Mouse (Mus musculus) adrenal gland, postnatal 25 days (tissue): Measurements from ENCODE around the gene Syne1. TPM values are rescaled to one million over a fixed set of nuclear protein-coding genes. Genes with fewer than 3 reads are reported as not detected.
A peak's percentile ranks its signal among the peaks of the same experiment; 100 is the strongest.

ENCODE experiments used
- DNase-seq: peaks from one replicate; pipeline ENCODE4 v3.0.0; 2021; ENCODE audit warnings: mixed read lengths
- total RNA-seq: library from RNA; stranded (reverse); gene quantifications from 2 replicates; pipeline ENCODE4 v1.2.3, GENCODE M21; 2021

The Syne1 gene
- total RNA-seq, 1 experiment from 2014 or later = 21.7 TPM

DNA sequence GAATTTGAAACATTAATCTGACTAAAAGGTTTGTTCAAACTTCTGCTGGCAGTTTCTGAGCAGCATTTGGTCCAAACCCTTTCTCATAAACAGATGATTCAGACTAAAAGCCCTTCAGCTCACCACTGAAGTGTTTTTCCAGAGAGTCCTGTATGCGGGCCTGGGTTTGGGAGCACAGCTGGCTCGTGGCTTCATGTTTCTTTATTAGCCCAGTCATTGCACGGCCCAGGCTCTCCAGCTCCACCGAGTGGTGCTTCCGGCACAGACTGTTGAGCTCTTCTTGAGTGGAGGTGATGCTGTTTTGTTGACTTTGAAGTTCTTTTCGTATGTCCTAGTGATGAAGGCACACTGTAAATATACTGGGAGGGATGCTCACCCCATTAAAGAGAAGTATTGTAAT is 245.7 kb downstream of the Syne1 start:
- no peak for DNase-seq

DNA sequence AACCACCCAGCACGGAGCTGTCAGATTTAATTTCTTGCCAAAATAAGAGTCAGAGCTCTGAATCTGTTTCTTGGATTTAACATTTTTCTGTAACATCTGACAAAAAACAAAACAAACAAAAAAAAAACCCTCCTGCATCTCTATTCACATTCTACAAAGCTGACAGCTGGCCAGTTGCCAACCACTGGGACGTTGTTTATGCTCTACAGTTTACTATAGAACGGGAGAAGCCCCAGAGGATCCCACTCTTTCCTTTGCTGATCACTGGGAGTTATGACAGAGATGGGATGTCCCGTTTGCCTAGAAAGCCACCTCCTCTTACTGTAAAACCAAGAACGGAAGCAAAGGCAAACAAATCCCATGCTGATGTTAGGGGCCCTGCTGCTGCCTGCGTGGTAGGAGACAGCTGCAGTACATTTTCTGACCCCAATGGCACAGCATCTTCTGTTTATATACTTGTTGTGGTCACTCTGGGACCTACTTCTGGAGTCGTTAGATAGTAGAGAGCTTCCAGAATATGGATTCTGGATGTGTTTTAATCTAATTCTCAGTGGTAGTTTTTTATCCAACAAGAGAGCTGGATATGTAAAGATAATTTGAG is 255.9 kb downstream of the Syne1 start:
- peak; percentile 12 for DNase-seq

DNA sequence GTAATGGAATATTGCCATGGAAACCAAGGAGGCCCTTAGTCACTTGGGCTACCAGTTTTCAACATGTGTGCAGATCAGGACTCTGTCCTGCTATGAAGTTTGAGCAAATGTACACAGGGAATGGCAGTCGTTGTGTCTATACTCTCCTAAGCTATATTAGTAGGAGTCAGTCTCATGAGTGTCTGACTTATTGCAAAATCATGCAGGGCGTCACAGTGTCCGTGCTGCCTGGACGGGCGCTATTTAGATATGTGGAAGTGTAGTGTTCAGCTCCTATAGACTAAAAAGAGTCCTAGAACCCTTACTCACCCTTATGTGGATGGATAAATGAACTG is 261.7 kb downstream of the Syne1 start:
- DNase-seq = no peak

DNA sequence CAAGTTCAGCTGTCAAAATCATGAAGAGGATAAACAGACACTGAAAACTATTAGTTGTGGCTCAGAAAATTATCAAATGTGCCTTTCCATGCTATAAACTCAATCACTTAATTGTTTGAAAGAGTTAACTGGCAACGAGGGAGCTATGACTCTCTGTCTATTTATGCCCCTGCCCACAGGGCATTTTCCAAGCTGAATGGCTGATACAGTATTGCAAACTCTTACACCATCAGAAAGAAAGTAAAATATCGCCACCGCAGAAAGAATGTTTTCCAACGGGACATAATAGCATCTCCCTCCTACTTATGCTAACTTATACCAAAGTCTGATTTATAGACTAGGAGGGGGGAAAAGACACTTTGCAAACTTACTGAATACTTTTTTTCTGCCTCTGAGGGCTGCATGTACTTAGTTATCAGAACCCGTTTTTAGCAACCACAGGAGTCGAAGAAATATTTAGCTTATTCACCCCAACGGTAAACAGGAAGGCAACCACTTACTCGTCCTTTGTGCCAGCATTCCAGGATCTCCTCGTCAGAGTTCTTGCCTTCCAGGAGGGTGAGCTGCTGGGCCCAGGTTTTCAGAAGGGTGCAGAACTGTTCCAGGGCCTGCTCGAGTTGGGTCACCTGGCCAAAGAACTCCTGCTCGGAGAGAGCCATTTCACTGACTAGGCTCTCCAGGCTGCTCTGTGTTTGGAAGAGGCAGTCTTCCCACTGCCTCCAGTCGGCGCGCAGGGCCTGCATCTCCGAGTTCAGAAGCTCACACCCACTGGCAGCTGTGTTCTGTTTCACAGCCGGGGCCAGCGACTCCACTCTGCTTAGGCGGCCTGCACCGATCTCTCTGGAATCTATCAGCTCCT is 262.3 kb downstream of the Syne1 start:
- peak; percentile 26 for DNase-seq

DNA sequence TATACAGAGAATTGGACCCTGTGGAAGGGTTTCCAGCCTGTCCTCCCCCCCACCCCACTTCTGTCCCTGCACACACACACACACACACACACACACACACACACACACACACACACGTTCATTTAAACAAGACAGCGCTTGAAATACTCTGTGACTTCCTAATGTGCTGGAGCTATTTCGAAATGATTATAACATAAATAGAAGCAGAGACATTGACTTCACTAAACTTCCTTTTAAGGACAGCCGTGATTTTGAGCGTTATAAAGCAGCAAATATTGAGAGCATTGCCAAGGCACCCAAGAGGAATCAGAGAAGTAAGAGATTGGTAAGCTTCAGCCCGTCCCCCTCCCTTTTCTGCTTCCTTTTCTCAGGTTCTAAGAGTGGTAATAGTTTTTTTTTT is 263.0 kb downstream of the Syne1 start:
- no peak for DNase-seq

DNA sequence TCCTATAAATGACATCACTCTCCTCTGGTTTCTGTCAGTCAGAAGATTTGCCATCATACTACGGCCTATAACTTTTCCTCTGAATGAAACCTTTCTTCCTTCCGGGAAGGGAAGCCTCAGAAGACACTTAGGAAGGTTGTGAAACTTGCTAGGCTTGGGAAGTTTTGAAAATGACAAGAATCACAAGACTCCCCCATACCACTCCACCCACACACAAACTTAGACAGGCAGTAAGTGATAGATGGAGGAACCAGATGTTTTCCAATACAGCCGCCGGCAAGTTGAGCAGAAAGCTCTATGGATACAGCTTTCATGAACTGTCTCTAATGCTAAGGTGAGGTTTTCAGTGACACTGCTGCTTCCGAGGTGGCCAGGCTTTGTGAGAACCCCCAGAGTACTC is 275.5 kb downstream of the Syne1 start:
- no peak for DNase-seq

DNA sequence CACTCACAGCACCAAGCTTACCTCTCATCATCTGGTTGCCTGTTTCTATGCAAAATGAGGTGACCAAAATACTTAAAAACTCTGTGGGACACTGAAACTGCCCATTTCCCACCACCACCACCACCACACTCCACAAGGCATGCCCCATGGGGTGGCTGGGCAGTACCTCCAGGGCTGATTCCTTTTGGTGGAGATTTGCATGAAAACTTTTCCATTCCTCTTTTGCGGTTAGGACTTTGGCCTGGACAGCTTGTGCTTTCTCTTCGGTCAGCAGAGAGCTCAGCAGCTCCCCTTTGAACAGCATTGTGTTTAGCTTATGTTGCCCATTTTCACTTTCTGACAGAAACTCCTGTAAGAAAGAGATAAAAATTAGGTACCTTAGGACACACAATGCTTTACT is 280.6 kb downstream of the Syne1 start:
- DNase-seq = no peak

DNA sequence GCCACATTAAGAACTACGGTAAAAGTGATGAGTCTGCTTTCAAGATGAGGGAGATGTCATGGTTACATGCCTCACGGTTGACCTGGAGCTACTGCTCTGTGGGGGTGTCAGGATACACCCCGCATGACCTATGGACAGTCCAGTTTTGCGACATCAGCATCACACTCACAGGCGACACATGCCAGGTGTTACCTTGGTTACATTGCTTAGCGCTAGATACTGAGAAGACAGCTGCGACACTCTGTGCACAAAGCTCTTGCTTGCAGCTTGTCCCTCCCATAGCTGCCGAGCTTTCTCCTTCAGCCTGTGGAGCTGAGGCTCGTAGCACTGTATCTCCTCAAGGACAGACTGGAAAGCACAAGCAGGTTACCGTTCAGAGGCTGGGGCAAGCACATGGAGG is 286.9 kb downstream of the Syne1 start:
- DNase-seq = peak; percentile 6

DNA sequence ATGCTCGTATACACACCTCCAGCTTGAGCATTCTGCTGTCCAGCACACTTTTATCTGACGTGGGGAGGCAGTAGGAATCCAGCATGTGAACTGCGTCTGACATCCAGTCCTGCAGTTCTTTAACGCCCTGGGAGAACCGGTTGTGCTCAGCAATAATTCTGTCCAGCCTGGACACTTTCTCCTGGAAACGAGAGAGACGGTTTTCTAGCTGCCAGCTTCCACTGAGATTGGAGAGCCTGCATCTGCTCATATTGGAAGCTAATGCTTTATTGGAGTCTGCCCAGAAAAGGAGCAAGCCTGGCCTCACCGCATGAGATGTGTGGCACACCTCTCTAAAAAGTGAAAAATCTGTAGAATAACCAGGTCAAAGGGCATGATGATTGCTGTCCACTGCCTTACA is 288.6 kb downstream of the Syne1 start:
- DNase-seq = no peak

DNA sequence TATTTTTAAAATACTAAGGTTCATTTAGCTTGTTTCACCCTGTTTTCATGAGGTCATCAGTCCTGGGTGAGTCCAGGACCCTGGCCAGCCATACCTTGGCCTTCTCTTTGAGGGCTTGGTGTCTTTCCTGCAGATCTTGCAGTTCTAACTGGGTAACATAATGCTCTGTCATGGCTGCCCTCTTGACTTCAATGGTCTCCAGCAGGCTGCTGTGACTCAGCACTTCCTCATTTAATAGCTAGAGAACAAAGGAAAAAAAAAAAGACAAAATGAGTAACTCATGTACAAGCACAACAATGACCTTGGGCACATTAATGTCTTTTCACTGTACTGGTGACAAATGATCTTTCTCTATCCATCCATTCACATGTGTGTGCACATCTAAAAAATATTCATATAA is 294.6 kb downstream of the Syne1 start:
- DNase-seq = no peak

DNA sequence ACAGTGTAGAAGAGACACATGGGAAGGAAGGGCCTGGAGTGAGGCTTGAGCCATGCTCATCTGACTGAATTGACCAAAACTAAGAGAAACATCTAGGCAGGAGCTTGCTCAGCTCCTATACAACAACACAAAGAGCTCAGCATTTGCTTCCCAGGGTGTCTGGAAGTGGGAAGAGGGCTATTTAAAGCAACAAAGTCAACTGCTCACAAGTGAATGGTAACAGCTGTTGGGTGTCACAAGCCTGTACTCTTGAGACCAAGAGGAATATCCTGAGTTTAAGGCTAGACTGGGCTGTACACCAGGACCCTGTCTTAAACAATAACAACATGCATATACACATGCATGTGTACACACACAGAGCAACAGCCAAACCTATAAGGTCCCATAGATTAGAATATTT is 297.5 kb downstream of the Syne1 start:
- DNase-seq = no peak

DNA sequence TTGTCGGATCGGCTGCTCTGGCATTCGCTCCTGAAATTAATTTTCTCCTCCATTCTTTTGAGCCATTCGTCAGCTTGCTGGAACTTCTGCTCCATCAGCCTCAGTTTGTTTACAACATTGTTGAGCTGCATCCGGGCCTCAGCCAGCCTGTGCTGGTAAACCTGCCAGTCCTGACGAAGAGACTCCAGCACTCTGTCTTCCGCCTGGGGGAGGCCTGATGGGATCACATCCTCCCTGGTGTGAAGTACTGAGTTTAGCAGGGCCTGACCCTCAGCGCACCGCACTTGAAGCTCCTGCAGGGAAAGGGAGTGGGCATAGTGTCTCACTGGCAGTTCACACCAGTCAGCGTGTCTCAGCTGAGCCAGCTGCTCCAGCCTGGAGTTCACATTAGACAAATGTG is 300.6 kb downstream of the Syne1 start:
- DNase-seq = no peak

DNA sequence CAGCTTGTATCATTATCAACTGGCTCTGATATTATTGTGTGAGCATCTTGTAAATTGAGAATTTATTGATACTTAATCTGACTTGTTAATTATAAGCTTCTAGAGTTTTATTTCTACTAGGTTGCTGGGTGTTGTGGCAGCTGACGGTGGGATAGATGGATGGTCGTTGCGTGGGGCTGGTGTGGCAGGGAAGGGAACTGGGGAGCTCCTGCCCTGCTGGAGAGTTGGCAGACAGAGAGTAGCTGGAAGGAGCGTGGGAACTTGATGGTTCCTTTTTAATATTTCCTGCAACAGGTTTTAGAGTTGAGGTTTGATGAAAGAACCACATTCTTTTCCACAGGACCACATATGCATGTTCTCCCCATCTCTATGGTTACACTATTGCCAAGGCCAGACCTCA is 311.6 kb downstream of the Syne1 start:
- DNase-seq = no peak

DNA sequence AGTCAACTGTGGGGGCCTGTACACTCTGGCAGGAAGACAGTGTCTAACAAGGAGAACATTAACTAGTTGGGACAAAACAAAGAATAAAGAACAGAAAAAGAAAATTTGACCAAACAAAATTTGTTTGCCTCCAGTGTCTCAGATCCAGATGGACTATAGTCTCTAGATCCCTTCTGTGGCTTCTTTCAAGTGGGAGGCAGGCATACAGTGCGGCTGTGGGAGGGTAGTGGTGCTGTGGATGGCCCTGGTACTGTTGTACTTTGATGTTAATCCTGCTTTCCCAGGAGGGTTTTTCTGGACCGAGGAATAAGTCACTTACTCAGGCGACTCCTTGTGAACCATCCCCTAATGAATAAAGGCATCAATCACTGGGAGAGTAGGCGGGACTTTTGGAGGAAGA is 314.4 kb downstream of the Syne1 start:
- DNase-seq = no peak

DNA sequence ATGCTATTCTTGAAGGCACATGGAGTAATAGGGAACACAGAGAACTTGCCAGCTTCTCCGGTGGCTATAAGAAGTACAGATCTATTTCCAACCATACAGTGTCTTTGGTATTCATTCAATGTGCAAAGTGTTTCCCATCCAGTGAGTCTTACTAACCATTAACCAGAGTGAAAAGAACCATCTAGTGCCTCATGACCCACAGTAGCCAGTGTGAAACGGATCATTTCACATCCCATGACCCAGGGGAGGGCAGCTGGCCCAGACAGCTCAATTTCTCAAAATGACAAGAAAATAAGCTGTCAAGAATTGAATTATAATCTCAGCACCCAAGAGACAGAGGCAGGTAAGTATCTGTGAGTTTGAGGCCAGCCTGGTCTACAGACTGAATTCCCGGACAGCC is 315.1 kb downstream of the Syne1 start:
- DNase-seq = no peak

DNA sequence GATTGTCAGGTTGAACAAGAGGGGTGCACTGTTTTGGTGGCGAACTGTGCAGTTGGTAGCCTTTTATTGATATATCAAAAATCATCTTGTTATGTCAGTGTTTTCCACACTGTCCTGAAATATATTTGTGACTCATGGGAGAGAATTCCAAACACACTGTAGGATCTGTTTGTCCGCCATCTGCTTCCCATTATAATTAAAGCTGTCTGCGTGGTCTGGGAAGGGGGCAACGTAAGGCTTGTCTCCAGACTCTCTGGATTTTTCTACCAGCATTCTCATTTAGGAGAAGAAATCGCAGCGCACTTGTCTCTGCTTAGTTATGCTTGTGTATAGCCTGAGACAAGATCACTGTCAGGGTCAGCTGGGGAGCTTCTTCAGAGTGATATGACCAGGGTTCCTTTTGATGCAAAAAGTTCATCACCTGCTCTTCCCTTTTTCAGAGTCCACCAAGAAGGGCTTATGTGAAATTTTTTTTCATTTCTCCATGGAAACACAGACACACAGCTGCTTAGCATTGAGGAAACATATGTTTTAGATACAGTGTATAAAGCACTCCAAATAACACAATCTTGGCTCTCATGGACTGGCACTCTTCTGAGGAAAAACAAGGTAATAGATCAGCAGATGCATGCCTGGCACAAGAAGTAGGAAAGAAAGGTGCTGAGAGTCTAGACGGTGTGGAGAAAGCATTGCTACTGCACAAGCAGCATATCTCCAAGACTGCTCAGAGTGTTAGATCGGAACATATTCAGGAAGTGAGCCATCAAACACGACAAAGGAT is 316.4 kb downstream of the Syne1 start:
- no peak for DNase-seq

DNA sequence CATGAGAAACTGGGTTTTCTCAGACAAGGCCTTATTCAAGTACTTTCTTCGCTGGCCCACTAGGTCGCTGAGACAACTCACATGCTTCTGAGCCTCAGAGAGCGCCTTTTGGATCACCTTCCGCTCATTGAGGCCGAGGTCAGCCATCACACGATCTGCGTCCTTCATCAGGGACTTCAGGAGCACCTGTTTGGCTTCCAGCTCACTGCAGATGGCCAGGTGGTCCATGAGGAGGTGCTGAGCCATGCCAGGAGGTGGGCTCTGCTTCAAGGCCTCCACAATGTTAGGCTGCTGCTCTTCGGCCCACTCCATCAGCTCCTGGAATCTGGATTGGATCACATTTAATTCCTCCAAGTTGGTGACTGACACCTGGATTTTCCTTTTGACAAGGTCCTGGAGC is 322.2 kb downstream of the Syne1 start:
- no peak for DNase-seq

DNA sequence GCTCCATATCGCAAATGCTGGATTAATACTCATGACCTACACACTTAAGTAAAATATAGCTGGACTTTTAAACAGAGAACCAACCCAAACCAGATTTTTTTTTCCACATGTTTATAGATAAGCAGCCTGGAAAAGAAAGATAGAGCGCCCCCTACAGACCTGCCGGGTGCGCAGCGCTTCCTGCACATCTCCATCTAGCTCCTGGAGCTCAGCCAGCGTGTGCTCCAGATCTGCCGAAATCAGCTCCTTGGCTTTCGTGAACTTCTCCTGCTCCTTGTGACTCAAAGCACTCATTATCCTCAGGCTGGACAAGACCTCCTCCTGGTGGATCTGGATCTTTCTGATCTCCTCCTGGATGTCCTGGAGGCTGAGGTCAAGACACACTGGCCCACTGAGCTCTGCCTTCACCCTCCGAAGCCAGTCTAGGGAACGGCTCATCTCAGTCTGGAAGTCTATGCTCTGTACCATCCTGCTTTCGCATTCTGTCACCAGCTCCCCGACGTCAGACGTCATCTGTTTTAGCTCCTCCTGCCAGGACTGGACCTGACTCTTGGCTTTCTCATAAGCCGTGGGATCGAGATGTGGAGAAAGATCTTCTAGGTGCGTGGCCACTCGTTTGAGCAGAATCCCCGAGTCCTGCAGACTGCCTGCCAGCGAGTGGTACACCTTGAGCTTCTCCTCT is 323.7 kb downstream of the Syne1 start:
- DNase-seq = peak; percentile 13

DNA sequence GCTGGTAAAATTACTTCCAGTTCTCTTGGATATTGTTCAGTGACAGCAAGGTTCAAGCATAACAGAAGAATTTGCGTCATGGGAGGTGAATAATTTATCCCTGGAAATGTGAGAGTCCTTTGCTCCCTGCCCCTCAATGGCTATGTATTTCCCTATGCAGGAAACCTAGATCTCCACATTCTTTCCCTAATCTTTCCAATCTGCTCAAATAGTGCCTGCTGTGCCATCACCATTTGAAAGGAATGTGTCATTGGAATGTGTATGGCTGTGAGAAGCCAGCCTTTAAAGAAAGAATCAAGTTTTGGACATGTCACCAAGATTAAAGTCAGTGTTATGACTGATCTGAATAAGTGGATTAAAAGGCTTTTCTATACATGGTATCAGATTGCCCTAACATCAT is 335.3 kb downstream of the Syne1 start:
- no peak for DNase-seq

DNA sequence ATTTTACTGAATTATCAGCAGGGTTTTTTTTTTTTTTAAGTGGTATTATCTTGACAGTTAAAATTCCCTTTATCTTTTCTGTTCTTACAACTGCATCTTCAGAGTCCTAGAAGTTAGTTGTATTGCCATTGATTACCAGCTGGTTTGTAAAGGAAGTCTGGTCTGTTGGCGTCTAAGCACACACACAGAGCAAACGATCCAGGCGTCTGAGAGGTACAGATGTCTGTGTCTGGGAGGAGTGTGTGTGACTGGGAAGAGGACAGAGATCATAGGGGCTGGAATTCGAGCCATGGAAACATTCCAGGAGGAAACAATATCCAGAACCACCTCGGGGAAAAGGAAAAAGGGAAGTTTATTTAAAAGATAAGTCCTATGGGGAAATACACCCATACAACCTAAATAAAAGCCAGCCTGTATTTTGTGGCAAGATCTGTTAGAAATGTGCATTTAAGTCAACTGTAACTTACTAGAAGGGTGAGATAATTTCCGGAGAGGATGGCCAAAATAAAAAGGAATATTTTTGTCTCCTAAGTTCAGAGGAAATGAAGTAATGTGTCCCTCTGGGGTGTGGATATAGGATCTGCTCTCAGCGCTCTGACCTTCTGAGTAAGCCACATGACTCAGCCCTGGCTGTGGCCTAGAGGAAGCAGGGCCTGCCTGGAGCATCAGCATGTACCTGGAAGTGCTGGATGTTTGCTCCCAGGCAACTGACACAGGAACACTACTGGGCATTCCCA is 343.2 kb downstream of the Syne1 start:
- DNase-seq = peak; percentile 28

DNA sequence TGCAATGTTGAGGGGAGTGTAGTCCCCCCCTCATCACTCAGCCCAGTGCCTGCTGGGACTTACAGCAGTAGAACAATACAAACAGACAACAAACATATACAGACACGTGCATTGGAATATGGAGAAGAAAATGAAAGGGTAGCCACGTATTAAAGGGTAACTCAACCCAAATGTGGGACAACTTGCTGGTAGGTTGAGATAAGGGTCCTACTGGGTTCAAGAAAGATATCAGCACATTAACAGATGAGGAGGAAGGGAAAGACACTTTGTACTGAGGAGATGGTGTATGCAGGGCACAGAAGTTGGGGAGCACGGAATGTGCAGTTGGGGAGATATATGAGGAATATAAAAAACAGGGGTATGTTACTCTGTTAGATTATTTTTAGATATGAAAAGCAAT is 345.3 kb downstream of the Syne1 start:
- DNase-seq = no peak

DNA sequence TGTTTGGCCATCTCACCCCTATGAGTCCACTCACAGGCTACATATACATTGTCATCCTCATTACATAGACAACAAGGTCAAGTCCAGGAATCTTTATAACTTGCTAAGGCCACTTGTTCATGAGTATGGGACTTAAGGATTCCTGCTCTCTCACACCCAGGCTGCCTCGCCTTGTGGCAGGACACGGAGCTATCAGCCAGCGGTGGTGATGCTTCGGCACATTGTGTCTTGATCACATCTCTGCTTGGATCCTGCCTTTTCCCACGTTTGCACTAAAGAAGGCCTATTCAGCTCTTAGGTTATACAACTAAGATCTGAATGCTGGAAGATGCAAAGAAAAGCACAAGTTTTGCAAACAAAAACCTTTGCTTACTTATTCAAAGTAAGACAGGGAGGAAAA is 345.7 kb downstream of the Syne1 start:
- no peak for DNase-seq
